In genomic region chr1:131199976-131200375, GRCm38 (mm10) we compare ENCODE assay signal across 8 mouse cellular contexts. TPM values are rescaled to one million over a fixed set of nuclear protein-coding genes. Genes with fewer than 3 reads are reported as not detected.
DNase-seq lines count a peak whose midpoint lies in the region; ATAC-seq and TF ChIP-seq lines count a peak whose summit lies in the region.

No protein-coding gene starts in this region.

- no peaks in the 10 kb centered on the region for H3K36me3 ChIP-seq in liver, embryonic 15.5 days (replicated peaks)
- H3K36me3 ChIP-seq in spleen, adult 2 months (ENCODE audit: control insufficient read depth, insufficient read depth, low read length): peaks cover 4% of the 10 kb centered on the region; the same call in 1 of the 2 replicates
- no peaks in the 10 kb centered on the region for H3K36me3 ChIP-seq in midbrain, postnatal 0 days (ENCODE audit: insufficient read depth, low read length)

- H3K9ac ChIP-seq in liver, embryonic 15.5 days: no peak overlapping the region
- no peak overlapping the region for H3K9ac ChIP-seq in midbrain, postnatal 0 days (replicated peaks; ENCODE audit: low read length, poor library complexity, severe bottlenecking)

- H3K27ac ChIP-seq in brown adipose tissue, adult 24 weeks (replicated peaks; ENCODE audit: low read depth, low read length): peak overlapping the region; percentile 41; the same call in 1 of the 2 replicates
- H3K27ac ChIP-seq in liver, embryonic 15.5 days (replicated peaks): peak overlapping the region; percentile 67
- H3K27ac ChIP-seq in spleen, adult 2 months (ENCODE audit: insufficient read depth, low read length): peak overlapping the region; percentile 96
- no peak overlapping the region for H3K27ac ChIP-seq in midbrain, postnatal 0 days (ENCODE audit: low read depth, low read length)

- TF ChIP-seq CTCF in spleen, adult 2 months (IDR thresholded peaks at IDR 0.05; ENCODE audit: extremely low read depth, insufficient read depth, insufficient read length, insufficient replicate concordance): peak; percentile 62
- TF ChIP-seq CTCF in midbrain, postnatal 0 days (IDR thresholded peaks at IDR 0.05): no peak

- H3K27me3 ChIP-seq in liver, embryonic 15.5 days: no peaks in the 10 kb centered on the region
- H3K27me3 ChIP-seq in spleen, adult 2 months (ENCODE audit: control insufficient read depth, insufficient read depth, low read length): no peaks in the 10 kb centered on the region
- H3K27me3 ChIP-seq in midbrain, postnatal 0 days (ENCODE audit: insufficient read depth, low read length): no peaks in the 10 kb centered on the region

- peak overlapping the region; percentile 53 for H3K4me2 ChIP-seq in liver, embryonic 15.5 days
- no peak overlapping the region for H3K4me2 ChIP-seq in midbrain, postnatal 0 days (ENCODE audit: low read depth, low read length, poor library complexity, severe bottlenecking)

- H3K4me3 ChIP-seq in brown adipose tissue, adult 24 weeks (ENCODE audit: insufficient read depth, low read depth, low read length): peak overlapping the region; percentile 51
- H3K4me3 ChIP-seq in liver, embryonic 15.5 days (replicated peaks): peak overlapping the region; percentile 37
- H3K4me3 ChIP-seq in spleen, adult 2 months (ENCODE audit: extremely low read depth, insufficient read depth, insufficient read length): peak overlapping the region; percentile 83
- H3K4me3 ChIP-seq in midbrain, postnatal 0 days (ENCODE audit: low read depth, low read length): no peak overlapping the region

- peak; percentile 64 for ATAC-seq in liver, embryonic 15.5 days (ENCODE audit: insufficient read depth)
- no peak for ATAC-seq in midbrain, postnatal 0 days (ENCODE audit: low FRiP score)

- DNase-seq in ovary, postnatal 36 days (ENCODE audit: low spot score): peak; percentile 31
- no peak for DNase-seq in ovary, postnatal 10 days (ENCODE audit: low spot score)
- DNase-seq in heart, postnatal 10 days: peak; percentile 59 to 66
- DNase-seq in spleen, adult 2 months (ENCODE audit: low read depth in 1 of 2, low spot score in 2 of 2): peak; percentile 91 to 96
- no peak for DNase-seq in midbrain, postnatal 0 days (ENCODE audit: low spot score)
- no peak for DNase-seq in right cerebral cortex, postnatal 36 days (ENCODE audit: low spot score in 2 of 2)

- intact Hi-C loops in heart, postnatal 10 days (cut with DNase I): no loop called here

- no peaks in the 10 kb centered on the region for H3K9me3 ChIP-seq in liver, embryonic 15.5 days (replicated peaks)
- no peaks in the 10 kb centered on the region for H3K9me3 ChIP-seq in midbrain, postnatal 0 days (ENCODE audit: low read length)

- H3K4me1 ChIP-seq in brown adipose tissue, adult 24 weeks (ENCODE audit: control insufficient read depth, insufficient read depth, insufficient read length, low read length): no peaks in the 10 kb centered on the region
- H3K4me1 ChIP-seq in liver, embryonic 15.5 days (replicated peaks): peaks cover 21% of the 10 kb centered on the region
- H3K4me1 ChIP-seq in spleen, adult 2 months (ENCODE audit: control insufficient read depth, insufficient read depth, insufficient read length): peaks cover 37% of the 10 kb centered on the region; the same call in 1 of the 2 replicates
- no peaks in the 10 kb centered on the region for H3K4me1 ChIP-seq in midbrain, postnatal 0 days (ENCODE audit: insufficient read depth, low read length)

- WGBS in liver, embryonic 15.5 days (ENCODE audit: insufficient replicate concordance): 19% methylated on average over 12 of the region's 12 CpGs
- 5% methylated on average over 12 of the region's 12 CpGs for WGBS in spleen, adult 2 months
- WGBS in midbrain, postnatal 0 days: 55% methylated on average over 12 of the region's 12 CpGs

- TF ChIP-seq POLR2A in spleen, adult 2 months (IDR thresholded peaks at IDR 0.05; ENCODE audit: low read depth, low read length): peak; percentile 62

RNA-seq across cellular contexts. Expression of gene Rassf5, which starts 45.1 kb away (rescaled TPM):
- polyA plus RNA-seq in brown adipose tissue, adult 24 weeks (2012; ENCODE audit: insufficient read depth, insufficient read length, missing spikeins): 0.50 and 0.99 TPM in 2 replicates
- 1 to 10 TPM; 3.9 to 5.4 TPM for total RNA-seq in heart, postnatal 10 days (2021)
- polyA plus RNA-seq in liver, embryonic 15.5 days (2015; fragmentation: Nextera tagmentation; extraction: Ambion mirVana): 6.1 and 6.7 TPM in 2 replicates
- 37.3 and 40.4 TPM in 2 replicates for polyA plus RNA-seq in spleen, adult 2 months (2012; rRNA removed)
- 9.0 and 13.5 TPM in 2 replicates for total RNA-seq in midbrain, postnatal 0 days (2014; rRNA removed)
- polyA plus RNA-seq in midbrain, postnatal 0 days (2015; fragmentation: Nextera tagmentation; extraction: Ambion mirVana): 4.9 and 5.8 TPM in 2 replicates

RNA-seq across cellular contexts. Expression of gene Eif2d, which starts 47.0 kb away (rescaled TPM):
- 21.0 and 24.0 TPM in 2 replicates for polyA plus RNA-seq in brown adipose tissue, adult 24 weeks (2012; ENCODE audit: insufficient read depth, insufficient read length, missing spikeins)
- 10 to 100 TPM; 36.3 to 36.7 TPM for total RNA-seq in heart, postnatal 10 days (2021)
- 26.0 and 28.1 TPM in 2 replicates for polyA plus RNA-seq in liver, embryonic 15.5 days (2015; fragmentation: Nextera tagmentation; extraction: Ambion mirVana)
- polyA plus RNA-seq in spleen, adult 2 months (2012; rRNA removed): 17.4 and 19.6 TPM in 2 replicates
- 29.2 and 32.3 TPM in 2 replicates for total RNA-seq in midbrain, postnatal 0 days (2014; rRNA removed)
- 43.2 and 43.4 TPM in 2 replicates for polyA plus RNA-seq in midbrain, postnatal 0 days (2015; fragmentation: Nextera tagmentation; extraction: Ambion mirVana)

Comparison
In these comparisons a context has a peak if more than half of its experiments do, and no peak if none do; other contexts are left out.
1. DNase-seq: peak in ovary, postnatal 36 days (single experiment), heart, postnatal 10 days (2 of 2) and spleen, adult 2 months (2 of 2); none in ovary, postnatal 10 days (single experiment), midbrain, postnatal 0 days (single experiment) and right cerebral cortex, postnatal 36 days (0 of 2).